Mouse (Mus musculus) subcutaneous adipose tissue, adult 2 months (tissue): ENCODE data around the gene Olfr1330. TPM values are rescaled to one million over a fixed set of nuclear protein-coding genes. Genes with fewer than 3 reads are reported as not detected.

Source experiments
- polyA plus RNA-seq: library from polyadenylated mRNA; depleted of rRNA; stranded (reverse); fragments of >200 nt; gene quantifications from 2 replicates; pipeline ENCODE4 v1.2.3, GENCODE M21; 2012; ENCODE audit warnings: low replicate concordance; rRNA removed

Olfr1330 gene
- polyA plus RNA-seq: not detected in 2 replicates

GRCm38 (mm10) chr4:118888297-118888696 is at the start of gene Olfr1330:
Gene Olfr1330 (plus strand): TSS chr4:118888597.

GRCm38 (mm10) chr4:118864349-118864748 is 24.0 kb upstream of the Olfr1330 start, which contains the start of gene Olfr1331:
Gene Olfr1331 (plus strand): TSS chr4:118864649.

GRCm38 (mm10) chr4:118917365-118917764 is 29.0 kb downstream of the Olfr1330 start, which contains the start of gene Olfr1329:
Gene Olfr1329 (minus strand): TSS chr4:118917465.

GRCm38 (mm10) chr4:118938512-118938911 is 50.1 kb downstream of the Olfr1330 start, which contains the start of gene Olfr1328:
Gene Olfr1328 (minus strand): TSS chr4:118938612.

Other genes starting within 250 kb of the Olfr1330 start
- gene Olfr62, start 229.6 kb upstream of the Olfr1330 start, polyA plus RNA-seq: not detected in 2 replicates
- not detected in 2 replicates for gene Olfr1342, start 195.8 kb upstream of the Olfr1330 start, polyA plus RNA-seq
- gene Olfr1341, start 185.1 kb upstream of the Olfr1330 start, polyA plus RNA-seq: not detected in 2 replicates
- gene Olfr1340, start 168.5 kb upstream of the Olfr1330 start, polyA plus RNA-seq: not detected in 2 replicates
- gene Olfr1339, start 156.4 kb upstream of the Olfr1330 start, polyA plus RNA-seq: not detected in 2 replicates
- not detected in 2 replicates for gene Olfr1338, start 129.9 kb upstream of the Olfr1330 start, polyA plus RNA-seq
- gene Olfr1337, start 106.0 kb upstream of the Olfr1330 start, polyA plus RNA-seq: not detected in 2 replicates
- gene Olfr1335, start 78.7 kb upstream of the Olfr1330 start, polyA plus RNA-seq: not detected in 2 replicates
- not detected in 2 replicates for gene Olfr1333, start 52.3 kb upstream of the Olfr1330 start, polyA plus RNA-seq
- not detected in 2 replicates for gene Olfr1331, start 23.9 kb upstream of the Olfr1330 start, polyA plus RNA-seq
- gene Olfr1329, start 28.9 kb downstream of the Olfr1330 start, polyA plus RNA-seq: not detected in 2 replicates
- not detected in 2 replicates for gene Olfr1328, start 50.0 kb downstream of the Olfr1330 start, polyA plus RNA-seq
- 0.63 TPM in 1 of 2 replicates, not detected in the other for gene Lao1, start 73.0 kb downstream of the Olfr1330 start, polyA plus RNA-seq
- gene Slc2a1, start 220.1 kb downstream of the Olfr1330 start, polyA plus RNA-seq: 19.7 and 33.8 TPM in 2 replicates